Mouse (Mus musculus) adrenal gland, adult (tissue): ENCODE data around the gene Ccnd2.

ENCODE experiments used
- DNase-seq, 2 experiments: peaks; one replicate each; pipeline ENCODE4 v3.0.0; 2022 to 2023; ENCODE audit warnings: low spot score in 1 of 2; ENCODE audit not compliant: inconsistent age in 2 of 2

Gene Ccnd2

GRCm38 (mm10) chr6:127109402-127109930 lies 42.5 kb downstream of the Ccnd2 start, which contains the start of gene Tigar:
TSS of gene Tigar (minus strand) at chr6:127109557.
- peak; percentile 96 to 98 for DNase-seq

- DNase-seq, result peak in 1 of 2 experiments; percentile 50
Measured at GRCm38 (mm10) chr6:127108368-127109060, 43.5 kb downstream of the Ccnd2 start.

- DNase-seq, result no peak
Measured at GRCm38 (mm10) chr6:127107413-127107812, 44.6 kb downstream of the Ccnd2 start.

- no peak for DNase-seq
Measured at GRCm38 (mm10) chr6:127106726-127107125, 45.3 kb downstream of the Ccnd2 start.

- DNase-seq, result peak in 1 of 2 experiments; percentile 27
Measured at GRCm38 (mm10) chr6:127106189-127106588, 45.8 kb downstream of the Ccnd2 start.

- peak in 1 of 2 experiments; percentile 70 for DNase-seq
Measured at GRCm38 (mm10) chr6:127105107-127105506, 46.9 kb downstream of the Ccnd2 start.

- peak; percentile 34 to 54 for DNase-seq
Measured at GRCm38 (mm10) chr6:127104396-127105029, 47.5 kb downstream of the Ccnd2 start.

GRCm38 (mm10) chr6:127103506-127104275 lies 48.3 kb downstream of the Ccnd2 start:
- peak; percentile 46 to 61 for DNase-seq

GRCm38 (mm10) chr6:127094565-127094964 lies 57.4 kb downstream of the Ccnd2 start:
- no peak for DNase-seq

- DNase-seq, result peak in 1 of 2 experiments; percentile 71
Measured at GRCm38 (mm10) chr6:127086739-127087138, 65.3 kb downstream of the Ccnd2 start.

- no peak for DNase-seq
Measured at GRCm38 (mm10) chr6:127081820-127082219, 70.2 kb downstream of the Ccnd2 start.

GRCm38 (mm10) chr6:127079867-127080731 lies 71.9 kb downstream of the Ccnd2 start:
- peak; percentile 57 to 82 for DNase-seq
